Mouse (Mus musculus) ES-Bruce4 (cell line): Measurements from ENCODE around the gene Prss35.

Experiments
- CTCF ChIP-seq: IDR thresholded peaks from one replicate; pipeline ENCODE4 v1.8.1; 2011; ENCODE audit warnings: low read depth, low read length
- EP300 ChIP-seq: IDR thresholded peaks from 2 replicates; pipeline ENCODE4 v1.6.1; 2011; ENCODE audit warnings: low read depth, low read length; ENCODE audit not compliant: insufficient read depth
- POLR2A ChIP-seq: IDR thresholded peaks from one replicate; pipeline ENCODE4 v1.8.1; 2011; ENCODE audit warnings: low read length; ENCODE audit not compliant: insufficient read depth

- no peak for TF ChIP-seq POLR2A
- TF ChIP-seq CTCF = no peak
- TF ChIP-seq EP300 = no peak
These were observed 48.8 kb upstream of the Prss35 start for GRCm38 (mm10) chr9:86694644-86695043.
